Mouse (Mus musculus) hindbrain, embryonic 16.5 days (tissue): ENCODE measurements around the gene Usp8. TPM values are rescaled to one million over a fixed set of nuclear protein-coding genes. Genes with fewer than 3 reads are reported as not detected.

Source experiments
- ATAC-seq: fragments of 200-750 bp; cut with Nextera tagmentation; 2 replicates; pipeline ENCODE4 v1.8.0; 2017; ENCODE audit warnings: moderate TSS enrichment, moderate library complexity
- H3K27ac ChIP-seq: fragments of 300-500 bp; sonication (generic); 2 replicates; pipeline ENCODE4 v1.5.1; 2014; ENCODE audit warnings: low read depth, mild to moderate bottlenecking, control low read depth, low read length, moderate library complexity
- H3K27me3 ChIP-seq: fragments of 300-500 bp; sonication (generic); replicated peaks from 2 replicates; pipeline ENCODE4 v1.6.1; 2014; ENCODE audit warnings: low read length; ENCODE audit not compliant: control insufficient read depth, insufficient read depth
- H3K36me3 ChIP-seq: fragments of 300-500 bp; sonication (generic); 2 replicates; pipeline ENCODE4 v1.6.1; 2014; ENCODE audit warnings: mild to moderate bottlenecking, low read length, moderate library complexity, mixed read lengths; ENCODE audit not compliant: control insufficient read depth, insufficient read depth
- H3K4me1 ChIP-seq: fragments of 300-500 bp; sonication (generic); 2 replicates; pipeline ENCODE4 v1.6.1; 2014; ENCODE audit warnings: low read depth, low read length; ENCODE audit not compliant: control insufficient read depth, insufficient read depth
- H3K4me2 ChIP-seq: fragments of 300-500 bp; sonication (generic); 2 replicates; pipeline ENCODE4 v1.6.1; 2014; ENCODE audit warnings: mild to moderate bottlenecking, low read length, control low read depth, moderate library complexity
- H3K4me3 ChIP-seq: fragments of 300-500 bp; sonication (generic); 2 replicates; pipeline ENCODE4 v1.5.1; 2014; ENCODE audit warnings: mild to moderate bottlenecking, low read length, control low read depth, moderate library complexity
- H3K9ac ChIP-seq: fragments of 300-500 bp; sonication (generic); 2 replicates; pipeline ENCODE4 v1.6.1; 2014; ENCODE audit warnings: low read depth, mild to moderate bottlenecking, control low read depth, low read length, moderate library complexity
- H3K9me3 ChIP-seq: fragments of 300-500 bp; sonication (generic); 2 replicates; pipeline ENCODE4 v1.6.1; 2014; ENCODE audit warnings: mild to moderate bottlenecking, low read length, moderate library complexity; ENCODE audit not compliant: control insufficient read depth
- whole genome bisulfite sequencing: fragments of 180-500 bp; shearing (Covaris S2); extraction: QIAGEN DNeasy Blood & Tissue Kit; methylation state at CpG from one replicate; pipeline ENCODE4 v1.1.7; 2014; 5-methylcytosine and 5-hydroxymethylcytosine counted together
- polyA plus RNA-seq: library from polyadenylated mRNA; unstranded; fragments of >200 nt; fragmentation: Nextera tagmentation; extraction: Ambion mirVana; gene quantifications from 2 replicates; pipeline ENCODE4 v1.2.1, GENCODE M21; 2015

Usp8 gene
- polyA plus RNA-seq, 1 experiment from 2014 or later, result 28.7 TPM

DNA sequence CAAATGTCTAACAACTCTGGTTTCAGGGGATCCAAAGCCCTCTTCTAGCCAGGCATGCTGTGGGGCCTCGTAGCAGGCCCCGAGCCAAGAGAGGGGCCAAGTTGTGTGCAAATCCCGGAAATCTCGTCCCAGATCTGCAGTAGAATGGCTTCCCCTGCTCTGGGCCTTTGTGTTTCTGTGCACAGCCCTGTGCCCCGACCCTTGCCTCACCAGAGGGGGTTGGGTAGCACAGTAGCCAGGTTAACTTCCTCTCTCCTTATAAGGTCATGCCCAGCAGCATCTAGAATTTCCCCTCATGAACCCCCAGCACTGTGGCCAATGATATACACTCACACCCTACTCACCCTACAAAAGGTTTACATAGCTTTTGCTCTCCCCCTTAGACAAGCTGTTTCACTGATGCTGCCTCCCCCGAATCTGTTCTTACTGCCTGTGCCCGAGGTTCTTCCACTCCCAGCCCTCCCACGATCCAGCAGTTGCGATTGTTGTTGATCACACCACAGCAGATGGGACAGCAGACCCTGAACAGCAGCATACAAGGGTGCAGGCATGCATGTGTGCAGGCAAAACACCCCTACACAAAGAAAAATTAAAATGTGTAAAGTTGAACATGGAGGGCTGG lies 80.7 kb downstream of the Usp8 start:
- Histone ChIP-seq H3K4me1 (no peaks in the 10 kb centered on the region), H3K27ac (no peak overlapping the region), H3K27me3 (no peaks in the 10 kb centered on the region), H3K4me3 (no peak overlapping the region), H3K9ac (no peak overlapping the region), H3K36me3 (peaks cover 7% of the 10 kb centered on the region), H3K4me2 (no peak overlapping the region), H3K9me3 (no peaks in the 10 kb centered on the region)
- WGBS, result 59% methylated on average over 9 of the region's 9 CpGs
- ATAC-seq, result no peak

DNA sequence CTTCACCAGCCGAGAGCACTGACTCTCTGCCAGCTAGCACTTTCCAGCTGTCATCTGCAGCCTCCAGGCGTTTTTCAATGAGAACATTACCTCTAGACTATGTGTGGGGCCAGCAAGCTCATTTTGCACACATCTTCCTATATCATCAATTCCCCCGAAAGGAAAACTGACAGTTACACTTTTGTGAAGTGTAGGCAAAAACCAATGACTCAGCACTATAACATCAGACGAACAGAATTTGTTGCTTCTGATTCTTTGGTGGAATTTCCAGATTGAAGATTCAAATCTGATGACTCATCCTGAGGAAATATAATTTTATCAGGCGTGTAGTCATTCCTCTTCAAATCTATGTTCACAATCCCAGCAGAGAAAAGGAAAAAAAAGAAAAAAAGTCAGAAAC lies 85.5 kb downstream of the Usp8 start:
- Histone ChIP-seq H3K9ac (no peak overlapping the region), H3K4me2 (no peak overlapping the region), H3K9me3 (no peaks in the 10 kb centered on the region), H3K4me3 (no peak overlapping the region), H3K27ac (no peak overlapping the region), H3K27me3 (no peaks in the 10 kb centered on the region), H3K4me1 (no peaks in the 10 kb centered on the region), H3K36me3 (peaks cover 28% of the 10 kb centered on the region)
- no peak for ATAC-seq
- WGBS, result 75% methylated on average over 5 of the region's 5 CpGs

DNA sequence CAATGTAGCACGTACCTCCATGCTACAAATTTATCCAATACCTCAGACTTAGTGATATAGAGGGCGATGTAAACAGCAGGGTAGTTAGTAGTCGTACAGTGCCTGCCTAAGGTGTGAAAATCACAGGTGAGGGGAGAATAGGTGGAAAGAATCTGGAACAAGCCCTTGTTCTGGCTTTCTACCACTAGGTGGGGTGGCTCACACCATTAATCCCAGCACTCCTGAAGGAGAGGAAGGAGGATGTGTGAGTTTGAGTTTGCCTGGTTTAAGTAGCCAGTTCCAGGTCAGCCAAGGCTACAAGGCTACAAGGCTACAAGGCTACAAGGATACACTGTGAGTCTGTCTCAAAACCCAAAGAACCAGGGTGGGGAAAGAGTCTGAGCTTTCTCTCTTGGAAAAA lies 88.6 kb downstream of the Usp8 start:
- no peak for ATAC-seq
- no peak overlapping the region for H3K9ac ChIP-seq
- no peak overlapping the region for H3K4me3 ChIP-seq
- H3K36me3 ChIP-seq, result peaks cover 35% of the 10 kb centered on the region
- H3K4me1 ChIP-seq, result no peaks in the 10 kb centered on the region
- H3K27me3 ChIP-seq, result no peaks in the 10 kb centered on the region
- WGBS, result 92% methylated on average over 3 of the region's 3 CpGs
- H3K27ac ChIP-seq, result no peak overlapping the region
- H3K4me2 ChIP-seq, result no peak overlapping the region
- H3K9me3 ChIP-seq, result no peaks in the 10 kb centered on the region

DNA sequence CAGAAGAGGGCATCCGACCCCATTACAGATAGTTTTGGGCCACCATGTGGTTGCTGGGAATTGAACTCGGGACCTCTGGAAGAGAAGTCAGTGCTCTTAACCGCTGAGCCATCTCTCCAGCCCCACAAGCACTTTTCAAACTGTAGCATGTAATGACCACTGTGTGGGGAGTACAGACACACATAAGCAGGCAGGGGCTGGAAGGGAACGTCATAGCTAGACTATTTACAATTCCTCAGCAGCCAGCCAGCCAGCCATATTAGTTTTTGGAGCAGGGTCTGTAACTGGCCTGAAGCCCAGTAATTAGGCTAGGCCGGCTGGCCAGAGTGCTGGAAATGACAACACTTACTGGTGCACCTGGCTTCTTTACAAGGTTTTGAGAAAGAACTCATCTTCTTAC lies 91.3 kb downstream of the Usp8 start:
- ATAC-seq, result no peak
- no peak overlapping the region for H3K27ac ChIP-seq
- H3K9ac ChIP-seq, result no peak overlapping the region
- 80% methylated on average over 5 of the region's 5 CpGs for WGBS
- no peak overlapping the region for H3K4me3 ChIP-seq
- no peak overlapping the region for H3K4me2 ChIP-seq
- H3K9me3 ChIP-seq, result no peaks in the 10 kb centered on the region
- H3K36me3 ChIP-seq, result peaks cover 32% of the 10 kb centered on the region
- H3K27me3 ChIP-seq, result no peaks in the 10 kb centered on the region
- H3K4me1 ChIP-seq, result no peaks in the 10 kb centered on the region

DNA sequence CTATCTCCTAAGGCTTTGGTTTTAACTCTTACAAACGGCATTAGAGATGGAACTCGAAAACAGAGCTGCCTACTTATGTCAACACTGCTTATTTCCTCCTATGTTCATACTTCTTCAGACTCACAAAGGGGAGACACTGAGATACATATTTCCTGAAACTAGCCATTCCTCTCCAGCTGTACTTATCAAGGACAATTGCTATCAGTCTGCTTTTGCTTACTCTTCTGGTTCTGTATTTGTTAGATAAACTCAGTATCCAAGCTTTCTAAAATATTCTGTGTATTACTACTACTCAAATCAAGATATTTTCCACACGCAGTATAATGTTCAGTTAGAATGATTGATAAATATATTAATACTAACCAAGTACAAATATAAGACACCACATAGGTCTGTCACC lies 94.9 kb downstream of the Usp8 start:
- no peak for ATAC-seq

More for the DNA sequence above, 94.9 kb downstream of the Usp8 start:
- no peaks in the 10 kb centered on the region for H3K4me1 ChIP-seq
- no peak overlapping the region for H3K27ac ChIP-seq
- H3K9me3 ChIP-seq, result no peaks in the 10 kb centered on the region
- no peak overlapping the region for H3K9ac ChIP-seq
- no peak overlapping the region for H3K4me3 ChIP-seq
- no peaks in the 10 kb centered on the region for H3K27me3 ChIP-seq
- no peak overlapping the region for H3K4me2 ChIP-seq
- H3K36me3 ChIP-seq, result peaks cover 23% of the 10 kb centered on the region
- WGBS, result 95% methylated on average over 3 of the region's 3 CpGs

Other genes starting within 250 kb of the Usp8 start
- gene Atp8b4, start 206.7 kb upstream of the Usp8 start, polyA plus RNA-seq, result 0.11 and 0.15 TPM in 2 replicates
- gene Slc27a2, start 154.9 kb upstream of the Usp8 start, polyA plus RNA-seq, result 12.4 and 12.7 TPM in 2 replicates
- 1.9 and 2.6 TPM in 2 replicates for gene Hdc, start 88.0 kb upstream of the Usp8 start, polyA plus RNA-seq
- gene Gabpb1, start 31.0 kb upstream of the Usp8 start, polyA plus RNA-seq, result 35.5 and 38.6 TPM in 2 replicates
- 1.8 and 2.1 TPM in 2 replicates for gene Usp50, start 76.1 kb downstream of the Usp8 start, polyA plus RNA-seq
- gene Trpm7, start 168.9 kb downstream of the Usp8 start, polyA plus RNA-seq, result 28.6 and 28.8 TPM in 2 replicates
- 33.8 and 37.4 TPM in 2 replicates for gene Sppl2a, start 225.9 kb downstream of the Usp8 start, polyA plus RNA-seq